Mouse (Mus musculus) ES-E14 (cell line): Measurements from ENCODE around the gene Nmt1. TPM values are rescaled to one million over a fixed set of nuclear protein-coding genes. Genes with fewer than 3 reads are reported as not detected.

Experiments used
- DNase-seq: peaks from one replicate; pipeline ENCODE4 v3.0.0-alpha.2; 2013; ENCODE audit warnings: low read depth, low spot score
- H3K27ac ChIP-seq: 2 replicates; pipeline ENCODE4 v1.5.1; 2012; ENCODE audit warnings: low read depth, mild to moderate bottlenecking, low read length, moderate library complexity, mixed read lengths; ENCODE audit not compliant: poor library complexity, insufficient read depth, severe bottlenecking
- H3K36me3 ChIP-seq: 2 replicates; pipeline ENCODE4 v1.6.1; 2012; ENCODE audit warnings: mild to moderate bottlenecking, low read length, moderate library complexity, mixed read lengths; ENCODE audit not compliant: control insufficient read depth, poor library complexity, insufficient read depth, severe bottlenecking
- H3K4me1 ChIP-seq, 2 experiments: fragments of 150-350 bp in 1 of 2; sonication (generic) in 1 of 2; 2 replicates each; pipeline ENCODE4 v1.6.1; 2012; ENCODE audit warnings: low read length in 2 of 2, mild to moderate bottlenecking in 1 of 2, mixed read lengths in 1 of 2; ENCODE audit not compliant: control insufficient read depth in 2 of 2, insufficient read depth in 2 of 2, poor library complexity in 1 of 2
- H3K4me3 ChIP-seq, 2 experiments: fragments of 150-350 bp in 1 of 2; sonication (generic) in 1 of 2; 2 replicates each; pipeline ENCODE4 v1.5.1; 2012; ENCODE audit warnings: low read length in 2 of 2, low read depth in 1 of 2, mild to moderate bottlenecking in 1 of 2, mixed read lengths in 1 of 2; ENCODE audit not compliant: insufficient read depth in 1 of 2, poor library complexity in 1 of 2, severe bottlenecking in 1 of 2
- H3K9ac ChIP-seq: 2 replicates; pipeline ENCODE4 v1.6.1; 2012; ENCODE audit warnings: low read depth, mild to moderate bottlenecking, low read length, mixed read lengths; ENCODE audit not compliant: poor library complexity, insufficient read depth, severe bottlenecking
- H3K9me3 ChIP-seq: fragments of 150-350 bp; sonication (generic); 2 replicates; pipeline ENCODE4 v1.6.1; 2012; ENCODE audit warnings: low read depth, mild to moderate bottlenecking, low read length; ENCODE audit not compliant: control insufficient read depth, insufficient read depth
- CHD2 ChIP-seq: IDR thresholded peaks from 2 replicates; pipeline ENCODE4 v1.6.1; 2014; ENCODE audit warnings: mild to moderate bottlenecking, low read depth, low read length, inconsistent platforms
- HCFC1 ChIP-seq: IDR thresholded peaks from 2 replicates; pipeline ENCODE4 v1.6.1; 2012; ENCODE audit warnings: low read length, inconsistent platforms, borderline replicate concordance; ENCODE audit not compliant: insufficient read depth
- MAFK ChIP-seq: IDR thresholded peaks from 2 replicates; pipeline ENCODE4 v1.6.1; 2014; ENCODE audit warnings: mild to moderate bottlenecking, low read depth, low read length, inconsistent platforms; ENCODE audit not compliant: insufficient read depth
- ZC3H11A ChIP-seq: IDR thresholded peaks from 2 replicates; pipeline ENCODE4 v1.6.1; 2012; ENCODE audit warnings: low read depth, mild to moderate bottlenecking, inconsistent platforms, low read length, borderline replicate concordance
- ZNF384 ChIP-seq: IDR thresholded peaks from 2 replicates; pipeline ENCODE4 v1.6.1; 2012; ENCODE audit warnings: low read depth, low read length, inconsistent platforms
- in situ Hi-C, 2 experiments: fragments of 600-800 bp; cut with MboI; formaldehyde crosslinking; loops; one replicate each; pipeline ENCODE4 v1.15.1; 2025; ENCODE audit warnings: low sequenced_read_pairs in 2 of 2, inconsistent platforms in 1 of 2; ENCODE audit not compliant: unreplicated experiment in 2 of 2
- total RNA-seq: library from RNA; depleted of rRNA; stranded (reverse); fragments of 300-350 nt; gene quantifications from 2 replicates; pipeline ENCODE4 v1.2.3, GENCODE M21; 2012

Gene Nmt1
- total RNA-seq, 1 experiment: 61.0 TPM

GRCm38 (mm10) chr11:103009208-103009607 is 18.8 kb upstream of the Nmt1 start:
- DNase-seq: peak; percentile 86
- in situ Hi-C loops: no loop called here
- Histone ChIP-seq H3K36me3 (peaks cover 10% of the 10 kb centered on the region; the same call in 1 of the 2 replicates), H3K27ac (no peak overlapping the region), H3K9ac (no peak overlapping the region), H3K4me3 (no peak overlapping the region), H3K4me1 (peaks cover 0 to 11% of the 10 kb centered on the region in 2 experiments; a peak in 2 of 4 replicates), H3K9me3 (no peaks in the 10 kb centered on the region)
- TF ChIP-seq ZC3H11A: no peak
- TF ChIP-seq CHD2: no peak
- no peak for TF ChIP-seq ZNF384
- no peak for TF ChIP-seq HCFC1

- Histone ChIP-seq H3K9me3 (no peaks in the 10 kb centered on the region), H3K4me3 (no peak overlapping the region), H3K36me3 (peaks cover 18% of the 10 kb centered on the region), H3K9ac (no peak overlapping the region), H3K4me1 (peaks cover 0 to 12% of the 10 kb centered on the region in 2 experiments; a peak in 2 of 4 replicates), H3K27ac (no peak overlapping the region)
- no peak for DNase-seq
- in situ Hi-C loops: no loop called here
- TF ChIP-seq HCFC1 (no peak), ZNF384 (no peak), CHD2 (no peak), ZC3H11A (no peak), MAFK (no peak)
Measured at GRCm38 (mm10) chr11:103010454-103011205, 17.4 kb upstream of the Nmt1 start.

GRCm38 (mm10) chr11:103011206-103011497 is 16.8 kb upstream of the Nmt1 start:
- DNase-seq: no peak
- H3K4me3 ChIP-seq: no peak overlapping the region
- H3K9me3 ChIP-seq: no peaks in the 10 kb centered on the region
- in situ Hi-C loops: no loop called here
- H3K4me1 ChIP-seq: peaks cover 0 to 12% of the 10 kb centered on the region in 2 experiments; a peak in 2 of 4 replicates
- no peak overlapping the region for H3K27ac ChIP-seq
- no peak for TF ChIP-seq CHD2
- no peak for TF ChIP-seq ZC3H11A
- TF ChIP-seq HCFC1: no peak
- TF ChIP-seq MAFK: no peak
- TF ChIP-seq ZNF384: no peak
- H3K36me3 ChIP-seq: peaks cover 18% of the 10 kb centered on the region
- no peak overlapping the region; the same call in 1 of the 2 replicates for H3K9ac ChIP-seq

GRCm38 (mm10) chr11:103015881-103016825 is 11.8 kb upstream of the Nmt1 start:
- H3K9me3 ChIP-seq: no peaks in the 10 kb centered on the region
- H3K4me3 ChIP-seq: peak overlapping the region; percentile 78 to 98
- H3K36me3 ChIP-seq: peaks cover 14% of the 10 kb centered on the region
- no peak for TF ChIP-seq ZNF384
- TF ChIP-seq CHD2: no peak
- no peak for TF ChIP-seq MAFK
- TF ChIP-seq HCFC1: no peak
- no peak for TF ChIP-seq ZC3H11A
- DNase-seq: no peak
- in situ Hi-C loops: no loop called here
- peaks cover 0 to 7% of the 10 kb centered on the region in 2 experiments; a peak in 3 of 4 replicates for H3K4me1 ChIP-seq
- peak overlapping the region; percentile 89 for H3K9ac ChIP-seq
- no peak overlapping the region; the same call in 1 of the 2 replicates for H3K27ac ChIP-seq
